Mouse (Mus musculus) heart, postnatal 10 days (tissue): Measurements from ENCODE around the gene Pitpna. TPM values are rescaled to one million over a fixed set of nuclear protein-coding genes. Genes with fewer than 3 reads are reported as not detected.

Experiments
- DNase-seq, 2 experiments: peaks; one replicate each; pipeline ENCODE4 v3.0.0; 2021
- intact Hi-C: fragments of 180-260 bp; cut with DNase I; formaldehyde crosslinking; loops from one replicate; pipeline ENCODE4 v1.15.1; 2025
- total RNA-seq, 2 experiments: library from RNA; stranded (reverse); gene quantifications; 2 replicates each; pipeline ENCODE4 v1.2.3; 2021

Pitpna gene
- total RNA-seq, 2 experiments from 2014 or later, result 146 to 150 TPM

DNA sequence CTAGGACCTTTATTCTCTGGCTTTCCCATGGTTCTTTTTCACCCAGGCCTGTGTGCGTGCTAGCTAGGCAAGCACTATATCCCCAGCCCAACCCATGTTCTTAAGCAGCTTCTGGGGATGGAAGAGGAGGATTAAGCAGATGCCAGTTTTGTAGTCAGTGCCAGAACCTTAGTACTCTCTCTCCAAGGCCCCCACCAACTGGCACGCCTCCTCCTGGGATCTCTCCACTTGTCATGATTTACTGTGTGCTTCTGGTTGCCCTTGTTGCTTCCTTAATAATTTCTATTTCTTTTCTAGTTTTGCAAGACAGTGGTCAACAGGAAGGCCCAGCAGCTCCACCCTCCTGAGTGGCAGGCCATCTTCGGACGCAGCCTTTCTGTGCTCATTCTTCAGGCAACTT lies 37.9 kb downstream of the Pitpna start:
- no peak for DNase-seq
- intact Hi-C loops, result no loop called here

- intact Hi-C loops, result loop anchor here (2.0 kb wide), 1 partner anchor 51 kb away; no protein-coding TSS in a partner anchor
These were observed 42.2 kb downstream of the Pitpna start for GRCm38 (mm10) chr11:75630098-75630497.

DNA sequence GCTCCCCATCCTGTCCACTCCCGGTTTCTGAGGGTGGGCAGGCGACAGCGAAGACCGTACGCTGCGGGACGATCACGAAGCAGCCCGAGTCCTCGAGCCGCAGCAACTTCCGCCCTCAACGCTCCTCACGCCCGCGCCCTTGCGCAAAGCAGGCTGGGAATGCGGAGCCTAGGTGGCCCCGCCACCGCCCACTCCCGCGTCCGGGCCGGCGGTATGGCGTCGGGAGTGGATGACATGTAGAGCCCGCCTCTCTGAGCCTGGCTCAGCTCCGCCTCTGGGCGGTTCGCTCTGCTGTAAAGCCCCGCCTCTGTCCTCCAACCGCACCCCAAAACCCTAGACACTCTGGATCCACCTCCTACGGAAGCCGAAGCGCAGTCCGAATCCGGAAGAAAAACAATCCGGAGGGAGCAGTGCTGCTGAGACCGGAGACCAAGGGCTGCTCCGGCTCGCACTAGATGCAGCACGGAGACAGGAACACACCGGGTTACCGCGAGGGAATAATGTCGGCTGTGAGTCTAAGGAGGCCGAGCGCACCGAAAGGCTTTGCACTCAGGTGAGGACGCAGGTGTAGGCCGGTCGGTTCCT lies 42.8 kb downstream of the Pitpna start, which contains the start of gene Inpp5k:
TSS of gene Inpp5k (plus strand) at position 344 of the 585 bp plus-strand sequence.
- DNase-seq, result peak; percentile 97 to 98
- intact Hi-C loops, result loop anchor here (1.0 to 2.0 kb wide), 2 partner anchors 21 to 50 kb away; no protein-coding TSS in a partner anchor

More at GRCm38 (mm10) chr11:75630098-75630497, 42.2 kb downstream of the Pitpna start:
- no peak for DNase-seq

GRCm38 (mm10) chr11:75631561-75632225 lies 43.8 kb downstream of the Pitpna start:
- peak in 1 of 2 experiments; percentile 42 for DNase-seq
- intact Hi-C loops, result loop anchor here (1.0 to 2.0 kb wide), 2 partner anchors 20 to 49 kb away; no protein-coding TSS in a partner anchor

DNA sequence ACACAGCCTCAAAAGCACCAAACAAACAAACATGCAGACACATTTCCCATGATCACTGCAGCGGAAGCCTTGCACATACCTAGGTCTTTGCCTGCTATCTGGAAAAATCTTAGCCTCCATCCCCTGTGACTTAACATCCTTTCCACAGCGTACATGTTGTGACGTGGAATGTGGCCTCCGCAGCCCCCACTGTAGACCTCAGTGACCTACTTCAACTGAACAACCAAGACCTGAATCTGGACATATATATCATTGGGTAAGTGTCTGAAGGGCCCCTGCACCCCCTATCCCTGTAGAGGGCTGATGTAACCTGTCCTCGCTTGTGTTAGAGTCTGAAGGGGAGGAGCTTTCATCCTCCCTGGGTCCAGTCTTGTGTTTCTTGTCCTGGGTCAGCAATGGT lies 45.0 kb downstream of the Pitpna start:
- intact Hi-C loops, result no loop called here

GRCm38 (mm10) chr11:75634801-75635200 lies 46.9 kb downstream of the Pitpna start:
- intact Hi-C loops, result loop anchor here (1.0 kb wide), 1 partner anchor 14 kb away; no protein-coding TSS in a partner anchor
- no peak for DNase-seq

More for the DNA sequence above, 45.0 kb downstream of the Pitpna start:
- DNase-seq, result no peak

DNA sequence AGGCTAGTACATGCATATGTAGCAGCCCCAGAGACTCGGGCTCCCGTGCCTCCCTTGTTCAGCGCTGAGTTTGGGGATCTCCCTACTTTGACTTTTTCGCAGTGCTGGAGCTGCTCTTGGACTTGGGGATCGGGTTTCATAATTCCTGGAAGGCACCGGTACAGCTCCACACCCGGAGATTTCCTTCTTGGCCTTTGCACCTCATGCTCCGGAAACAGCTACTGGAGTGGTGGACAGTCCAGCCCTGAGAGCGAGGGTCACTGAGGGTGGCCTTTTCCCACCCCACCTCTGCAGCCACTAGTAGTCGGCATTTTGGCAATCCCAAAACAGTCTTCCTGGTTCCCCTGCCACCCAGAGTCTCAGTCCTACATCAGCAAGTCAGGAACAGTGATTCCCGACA lies 47.4 kb downstream of the Pitpna start:
- intact Hi-C loops, result loop anchor here (1.0 kb wide), 1 partner anchor 13 kb away; no protein-coding TSS in a partner anchor
- peak in 1 of 2 experiments; percentile 33 for DNase-seq

- DNase-seq, result no peak
- intact Hi-C loops, result no loop called here
These were observed 55.4 kb downstream of the Pitpna start for GRCm38 (mm10) chr11:75643323-75643722.

DNA sequence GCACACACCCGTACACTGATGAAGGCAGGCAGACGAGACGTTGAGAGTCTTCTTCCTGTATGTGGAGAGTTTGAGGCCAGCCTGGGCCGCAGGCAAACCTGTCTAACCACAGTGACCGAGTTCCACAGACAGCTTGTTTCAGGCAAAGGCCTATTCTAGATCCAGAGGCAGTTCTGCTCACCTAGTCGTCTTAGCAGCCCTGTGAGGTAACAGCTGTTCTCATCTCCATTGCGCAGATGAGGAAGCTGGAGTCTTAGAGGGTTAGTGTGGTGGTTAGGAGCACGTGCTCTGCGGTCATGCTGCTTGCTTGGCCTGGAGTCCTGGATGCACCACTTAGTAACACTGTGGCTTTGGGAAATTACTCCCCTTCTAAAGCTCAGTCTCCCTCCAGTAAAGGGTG lies 56.8 kb downstream of the Pitpna start:
- intact Hi-C loops, result no loop called here
- DNase-seq, result no peak

DNA sequence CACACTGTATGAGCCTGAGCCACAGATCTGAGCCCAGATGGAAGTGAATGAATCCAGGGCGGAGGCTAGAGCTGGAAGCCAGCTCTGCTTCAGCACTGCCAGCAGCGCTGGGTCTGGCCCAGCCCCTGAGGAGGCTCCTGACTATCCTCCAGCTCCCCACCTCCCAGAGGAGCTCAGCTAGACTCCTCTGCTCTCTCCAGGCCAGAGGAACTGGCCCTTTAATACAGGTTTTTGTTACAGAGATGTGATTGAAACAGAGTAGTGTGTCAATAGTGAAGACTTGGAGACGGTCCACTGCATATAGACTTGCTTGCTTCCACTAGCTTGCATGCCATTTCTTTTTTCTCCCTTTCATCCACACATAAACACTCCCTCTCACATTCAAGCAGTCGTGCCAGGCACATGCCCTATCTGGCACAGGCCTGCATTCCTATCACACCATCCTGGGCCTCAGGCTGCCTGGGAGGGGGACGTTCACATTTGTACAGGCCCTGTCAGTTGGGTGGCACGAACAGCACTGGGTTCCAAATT lies 59.8 kb downstream of the Pitpna start:
- intact Hi-C loops, result loop anchor here (1.0 kb wide), 1 partner anchor 12 kb away; no protein-coding TSS in a partner anchor
- peak; percentile 82 to 85 for DNase-seq

DNA sequence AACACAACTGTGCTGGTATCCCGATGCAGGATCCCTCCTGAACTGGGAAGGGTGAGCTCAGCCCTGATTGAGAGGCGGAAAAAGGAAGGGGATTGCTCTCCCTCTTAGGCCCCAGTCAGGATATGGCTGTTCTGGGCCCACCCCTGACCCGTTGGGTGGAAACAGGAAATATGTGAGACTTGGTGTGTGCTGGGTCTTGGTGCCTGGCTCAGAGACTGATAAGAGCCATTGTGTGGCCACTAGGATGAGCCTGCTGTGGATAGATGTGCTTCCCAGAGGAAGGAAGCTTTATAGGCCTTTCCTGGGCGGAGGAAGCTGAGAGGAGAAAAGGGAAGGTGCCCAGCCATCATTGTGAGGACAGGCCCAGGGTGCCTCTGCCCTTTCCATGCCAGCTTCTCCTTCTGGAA lies 61.3 kb downstream of the Pitpna start:
- intact Hi-C loops, result no loop called here

DNA sequence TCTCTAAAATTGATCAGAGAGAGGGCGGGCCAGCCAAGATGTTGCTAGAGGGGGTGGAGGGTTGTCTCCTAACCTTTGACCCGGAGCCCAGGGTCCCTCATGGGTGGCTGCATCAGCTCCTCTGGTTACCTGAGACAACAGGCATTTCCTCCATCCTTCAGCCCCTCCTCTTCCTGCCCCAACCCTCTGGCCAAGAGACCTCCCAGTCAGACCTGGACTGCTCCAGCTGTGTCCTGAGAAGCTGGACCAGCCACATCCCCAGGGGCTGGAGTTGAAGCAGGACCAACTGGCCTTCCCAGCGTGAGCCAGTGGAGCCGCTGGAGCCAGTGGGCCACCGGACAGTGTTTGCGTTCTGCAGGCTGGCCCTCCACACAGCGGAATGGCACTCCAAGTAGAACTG lies 62.4 kb downstream of the Pitpna start, which contains the start of gene Myo1c:
TSS of gene Myo1c (plus strand) at position 194 of the 400 bp plus-strand sequence.
- intact Hi-C loops, result no loop called here

More for the DNA sequence above, 61.3 kb downstream of the Pitpna start:
- peak; percentile 63 to 66 for DNase-seq

GRCm38 (mm10) chr11:75650958-75651425 lies 63.1 kb downstream of the Pitpna start:
- intact Hi-C loops, result loop anchor here (1.0 kb wide), 1 partner anchor 20 kb away; no protein-coding TSS in a partner anchor
- no peak for DNase-seq

More for the DNA sequence above, 62.4 kb downstream of the Pitpna start, which contains the start of gene Myo1c:
- DNase-seq, result peak; percentile 73 to 80

DNA sequence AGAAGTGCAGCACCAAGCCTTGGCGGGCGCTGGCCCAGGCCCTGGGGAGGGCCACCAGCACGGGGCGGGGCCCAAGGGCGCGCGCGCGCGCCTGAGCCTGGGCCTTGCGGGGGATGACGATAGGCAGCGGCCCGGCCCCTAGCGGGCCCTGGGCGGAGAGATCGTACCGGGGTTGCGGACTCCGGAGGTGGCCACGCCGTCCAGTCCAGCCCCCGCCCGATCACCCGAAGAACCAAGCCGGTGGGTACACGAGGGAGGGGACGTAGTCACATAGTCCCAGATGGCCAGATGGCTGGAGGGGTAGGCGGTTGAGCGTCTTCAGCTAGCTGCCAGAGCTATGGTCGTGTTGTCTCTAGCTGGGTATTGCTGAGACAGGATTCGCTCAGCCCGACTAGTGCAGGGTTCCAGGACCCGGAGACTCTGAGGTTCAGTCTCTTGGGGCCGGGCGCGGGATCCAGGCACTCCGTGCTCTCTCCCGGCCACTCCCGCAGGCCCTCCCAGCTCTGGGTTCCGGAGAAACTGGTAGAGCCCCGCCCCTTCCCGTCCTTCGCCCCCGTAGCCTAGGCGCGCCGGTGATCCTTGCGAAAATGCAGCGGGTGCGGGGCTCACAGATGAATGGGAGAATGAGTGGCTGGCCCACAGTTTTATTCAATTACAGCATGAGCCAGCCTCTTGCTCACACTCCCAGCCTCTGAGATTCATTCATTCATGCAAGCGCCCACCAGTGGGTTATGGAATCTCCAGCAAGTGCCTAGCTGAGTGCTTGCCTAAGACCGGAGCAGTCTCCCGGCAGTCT lies 63.7 kb downstream of the Pitpna start:
- intact Hi-C loops, result loop anchor here (1.0 kb wide), 1 partner anchor 20 kb away; no protein-coding TSS in a partner anchor
- peak; percentile 87 to 88 for DNase-seq

DNA sequence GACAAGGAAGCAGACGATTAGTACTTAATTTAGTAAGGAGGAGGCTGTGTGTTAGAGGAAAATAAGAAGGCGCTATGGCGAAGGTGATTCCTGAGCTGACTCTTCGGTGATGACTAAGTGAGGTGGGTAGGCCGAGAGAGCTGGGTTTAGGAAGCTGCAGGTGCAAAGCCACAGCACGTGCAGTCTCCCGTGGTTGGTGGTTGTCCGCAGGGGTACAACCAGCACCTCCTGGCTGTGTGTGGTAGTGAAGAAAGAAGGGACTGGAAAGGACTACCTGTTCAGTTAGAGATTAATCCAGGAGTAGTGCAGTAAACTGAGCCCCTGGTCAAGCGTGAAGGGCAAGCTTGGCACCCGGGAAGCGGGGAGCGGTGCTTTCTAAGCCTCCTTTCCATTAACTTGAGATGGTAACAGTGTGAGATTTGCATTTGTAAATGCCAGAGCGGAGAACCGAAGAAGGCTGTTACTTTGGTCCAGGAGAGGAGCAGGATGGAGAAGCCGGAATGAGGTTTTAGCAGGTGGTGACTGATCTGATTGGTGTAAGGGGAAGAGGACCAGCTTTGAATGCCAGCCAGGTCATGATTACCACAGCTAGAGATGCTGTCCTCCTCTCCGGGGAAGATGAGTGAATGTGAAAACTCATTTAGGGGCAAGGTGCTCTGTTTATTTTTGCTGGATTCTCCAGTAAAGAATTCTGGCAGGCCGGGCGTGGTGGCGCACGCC lies 64.5 kb downstream of the Pitpna start:
- DNase-seq, result no peak
- intact Hi-C loops, result no loop called here

- intact Hi-C loops, result no loop called here
These were observed 65.2 kb downstream of the Pitpna start for GRCm38 (mm10) chr11:75652942-75653684.

DNA sequence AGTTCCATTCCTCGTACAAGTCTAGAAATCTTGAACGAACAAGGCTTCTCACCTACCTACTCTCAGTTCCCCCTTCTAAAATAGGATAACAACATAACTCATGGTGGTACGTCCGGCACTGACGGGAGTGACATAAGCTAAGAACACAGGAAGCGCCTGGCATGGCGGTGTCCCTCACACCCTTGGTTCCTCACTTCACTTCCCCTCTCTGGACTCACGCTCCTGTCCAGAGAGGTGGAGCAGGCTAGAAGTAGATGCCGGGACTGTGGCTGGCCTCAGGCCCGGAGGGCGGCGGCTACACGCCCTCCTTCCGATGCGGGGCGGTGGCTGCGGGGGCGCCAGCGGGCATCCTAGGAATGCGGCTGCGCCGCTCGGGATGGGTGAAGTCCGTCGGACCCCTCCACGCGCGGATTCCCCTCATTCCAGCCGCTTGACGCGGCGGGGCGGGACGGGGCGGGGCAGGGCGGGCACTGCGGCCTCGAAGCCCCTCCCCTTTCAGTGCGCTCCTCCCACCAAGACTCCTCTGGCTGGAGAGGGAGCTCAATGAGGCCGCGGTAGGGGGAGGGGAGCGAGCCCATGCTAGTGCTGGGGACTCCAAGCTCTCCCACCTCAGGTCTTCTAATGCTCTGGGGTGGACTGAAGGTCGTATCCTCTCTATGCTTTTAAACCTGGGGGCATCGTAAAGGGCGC lies 66.0 kb downstream of the Pitpna start:
- intact Hi-C loops, result no loop called here
- peak; percentile 92 for DNase-seq

More at GRCm38 (mm10) chr11:75652942-75653684, 65.2 kb downstream of the Pitpna start:
- peak; percentile 54 to 55 for DNase-seq
